Mouse (Mus musculus) ES-Bruce4 (cell line): ENCODE results near the gene Zic2. TPM values are rescaled to one million over a fixed set of nuclear protein-coding genes. Genes with fewer than 3 reads are reported as not detected.
A peak's percentile ranks its signal among the peaks of the same experiment; 100 is the strongest.
"Not testable (repeated sequence)": the region's sequence is repeated elsewhere in the genome, so short reads cannot be mapped to it uniquely, and the experiment has no call there.

Source experiments
- H3K27ac ChIP-seq: 2 replicates; pipeline ENCODE4 v1.5.1; 2012; ENCODE audit warnings: low read length, inconsistent platforms; ENCODE audit not compliant: insufficient read depth
- H3K27me3 ChIP-seq: 2 replicates; pipeline ENCODE4 v1.6.1; 2012; ENCODE audit warnings: mild to moderate bottlenecking, low read length, inconsistent platforms; ENCODE audit not compliant: control insufficient read depth, poor library complexity, insufficient read depth, severe bottlenecking
- H3K36me3 ChIP-seq: 2 replicates; pipeline ENCODE4 v1.6.1; 2012; ENCODE audit warnings: inconsistent platforms, mild to moderate bottlenecking, low read length, moderate library complexity; ENCODE audit not compliant: control insufficient read depth, poor library complexity, insufficient read depth, severe bottlenecking
- H3K4me1 ChIP-seq: one replicate; pipeline ENCODE4 v1.8.1; 2011; ENCODE audit warnings: low read length; ENCODE audit not compliant: control insufficient read depth, insufficient read depth
- H3K4me3 ChIP-seq: 2 replicates; pipeline ENCODE4 v1.5.1; 2011; ENCODE audit warnings: low read depth, mild to moderate bottlenecking, low read length
- H3K9ac ChIP-seq: 2 replicates; pipeline ENCODE4 v1.6.1; 2012; ENCODE audit warnings: low read depth, mild to moderate bottlenecking, inconsistent platforms; ENCODE audit not compliant: poor library complexity, severe bottlenecking
- H3K9me3 ChIP-seq: replicated peaks from 2 replicates; pipeline ENCODE4 v1.6.1; 2012; ENCODE audit warnings: mild to moderate bottlenecking, low read length, inconsistent platforms; ENCODE audit not compliant: control insufficient read depth, poor library complexity, insufficient read depth, severe bottlenecking
- CTCF ChIP-seq: IDR thresholded peaks from one replicate; pipeline ENCODE4 v1.8.1; 2011; ENCODE audit warnings: low read depth, low read length
- EP300 ChIP-seq: IDR thresholded peaks from 2 replicates; pipeline ENCODE4 v1.6.1; 2011; ENCODE audit warnings: low read depth, low read length; ENCODE audit not compliant: insufficient read depth
- POLR2A ChIP-seq: IDR thresholded peaks from one replicate; pipeline ENCODE4 v1.8.1; 2011; ENCODE audit warnings: low read length; ENCODE audit not compliant: insufficient read depth
- polyA plus RNA-seq: library from polyadenylated mRNA; stranded (reverse); fragments of >200 nt; gene quantifications from 2 replicates; pipeline ENCODE4 v1.2.4, GENCODE M21; 2011; ENCODE audit warnings: low read depth; ENCODE audit not compliant: missing spikeins, insufficient read depth, insufficient read length

The Zic2 gene
- polyA plus RNA-seq, 1 experiment: 25.2 TPM

DNA sequence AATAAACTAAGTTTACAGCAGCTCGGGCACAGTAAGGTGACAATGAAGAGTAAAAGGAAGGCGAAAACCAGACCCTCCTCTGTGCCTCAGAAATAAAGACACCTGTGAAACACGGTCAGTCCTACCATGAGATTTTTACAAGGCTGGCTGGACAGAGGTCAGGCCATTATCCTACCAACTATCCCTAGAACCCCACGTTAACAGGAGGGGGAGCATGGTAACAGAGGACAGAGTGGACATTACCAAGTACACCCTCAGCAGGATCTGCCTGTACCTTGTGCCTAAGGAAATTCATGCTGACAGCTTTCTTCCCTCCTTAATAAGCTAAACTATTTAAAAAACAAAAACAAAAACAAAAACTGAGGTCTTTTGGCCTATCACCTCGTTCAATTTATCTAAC, 15.0 kb upstream of the Zic2 start:
- H3K9ac ChIP-seq: no peak overlapping the region
- no peaks in the 10 kb centered on the region for H3K36me3 ChIP-seq
- TF ChIP-seq EP300: no peak
- TF ChIP-seq CTCF: no peak
- no peak for TF ChIP-seq POLR2A
- peaks cover 5% of the 10 kb centered on the region for H3K27me3 ChIP-seq
- peaks cover 2% of the 10 kb centered on the region for H3K4me1 ChIP-seq
- no peak overlapping the region for H3K4me3 ChIP-seq
- H3K27ac ChIP-seq: no peak overlapping the region
- no peaks in the 10 kb centered on the region for H3K9me3 ChIP-seq

DNA sequence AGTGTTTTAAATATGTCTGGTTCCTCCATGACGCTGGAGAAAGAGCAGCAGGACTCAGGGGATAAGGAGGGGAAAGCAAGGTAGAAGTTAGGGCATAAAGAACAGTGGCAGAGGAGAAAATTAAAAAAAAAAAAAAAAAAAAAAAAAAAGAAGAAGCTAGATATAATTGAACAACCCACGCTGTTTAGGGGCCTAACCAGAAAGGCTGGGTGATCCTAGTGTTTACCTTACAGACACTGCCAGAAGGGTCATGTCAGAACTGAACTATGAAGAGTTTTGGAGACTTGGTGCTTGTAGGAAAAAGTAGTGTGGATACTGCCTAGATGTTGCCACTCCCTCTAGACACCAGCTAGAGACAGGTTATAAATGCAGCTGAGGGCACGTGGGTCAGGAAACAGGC, 13.7 kb upstream of the Zic2 start:
- H3K27me3 ChIP-seq: peaks cover 5% of the 10 kb centered on the region
- H3K9me3 ChIP-seq: no peaks in the 10 kb centered on the region

DNA sequence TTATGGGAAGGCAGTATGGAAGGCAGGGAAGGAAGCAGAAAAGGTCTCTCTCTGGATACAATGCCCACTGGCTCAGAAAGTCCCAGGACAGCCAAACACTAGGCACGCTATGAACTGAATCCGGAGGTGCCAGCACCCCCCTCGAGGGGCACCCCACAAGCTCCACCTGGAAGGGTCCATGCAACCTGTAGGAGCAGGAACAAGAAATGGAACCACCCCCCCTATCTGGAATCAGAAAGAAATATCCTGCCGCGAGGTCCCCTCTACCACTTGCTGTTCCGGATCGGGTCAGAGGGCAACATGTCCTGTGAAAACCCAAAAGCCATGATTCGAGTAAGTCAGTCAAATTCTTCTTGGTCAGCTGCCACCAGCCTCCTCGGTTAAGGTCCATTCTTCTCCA, 13.3 kb upstream of the Zic2 start:
- peaks cover 5% of the 10 kb centered on the region for H3K27me3 ChIP-seq
- TF ChIP-seq EP300 (no peak), CTCF (no peak), POLR2A (no peak)
- no peaks in the 10 kb centered on the region for H3K36me3 ChIP-seq
- H3K9me3 ChIP-seq: no peaks in the 10 kb centered on the region
- no peak overlapping the region for H3K27ac ChIP-seq
- peak overlapping the region; percentile 4; the same call in 1 of the 2 replicates for H3K4me3 ChIP-seq
- H3K9ac ChIP-seq: no peak overlapping the region
- H3K4me1 ChIP-seq: peaks cover 2% of the 10 kb centered on the region

More for the DNA sequence above, 13.7 kb upstream of the Zic2 start:
- Histone ChIP-seq H3K9ac (no peak overlapping the region), H3K4me3 (no peak overlapping the region), H3K4me1 (peaks cover 2% of the 10 kb centered on the region), H3K27ac (no peak overlapping the region), H3K36me3 (no peaks in the 10 kb centered on the region)
- no peak for TF ChIP-seq CTCF
- no peak for TF ChIP-seq POLR2A
- TF ChIP-seq EP300: no peak

DNA sequence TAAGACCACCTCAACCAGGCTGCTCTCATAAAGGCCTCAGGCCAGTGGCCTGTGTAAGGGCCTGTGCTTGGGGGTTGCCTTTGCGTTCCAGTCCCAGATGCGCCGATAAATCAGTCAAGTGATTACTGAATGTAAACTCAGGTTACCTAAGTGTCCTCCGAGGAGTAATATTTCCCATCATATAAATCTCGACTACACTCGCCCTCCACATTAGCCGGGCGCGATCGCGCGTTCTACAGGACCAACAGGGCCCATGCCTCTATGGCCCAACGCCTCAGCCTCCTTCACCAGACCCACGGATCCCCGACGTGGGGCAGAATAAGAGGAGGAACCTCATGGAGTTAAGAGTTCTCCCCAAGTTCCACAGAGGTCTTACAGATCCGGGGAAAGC, 12.6 kb upstream of the Zic2 start:
- peak overlapping the region; percentile 85 for H3K4me3 ChIP-seq
- H3K36me3 ChIP-seq: no peaks in the 10 kb centered on the region
- H3K9me3 ChIP-seq: no peaks in the 10 kb centered on the region
- H3K9ac ChIP-seq: peak overlapping the region; percentile 95
- peaks cover 2% of the 10 kb centered on the region for H3K4me1 ChIP-seq
- H3K27ac ChIP-seq: no peak overlapping the region
- peaks cover 5% of the 10 kb centered on the region for H3K27me3 ChIP-seq
- TF ChIP-seq EP300: no peak
- no peak for TF ChIP-seq POLR2A
- no peak for TF ChIP-seq CTCF

DNA sequence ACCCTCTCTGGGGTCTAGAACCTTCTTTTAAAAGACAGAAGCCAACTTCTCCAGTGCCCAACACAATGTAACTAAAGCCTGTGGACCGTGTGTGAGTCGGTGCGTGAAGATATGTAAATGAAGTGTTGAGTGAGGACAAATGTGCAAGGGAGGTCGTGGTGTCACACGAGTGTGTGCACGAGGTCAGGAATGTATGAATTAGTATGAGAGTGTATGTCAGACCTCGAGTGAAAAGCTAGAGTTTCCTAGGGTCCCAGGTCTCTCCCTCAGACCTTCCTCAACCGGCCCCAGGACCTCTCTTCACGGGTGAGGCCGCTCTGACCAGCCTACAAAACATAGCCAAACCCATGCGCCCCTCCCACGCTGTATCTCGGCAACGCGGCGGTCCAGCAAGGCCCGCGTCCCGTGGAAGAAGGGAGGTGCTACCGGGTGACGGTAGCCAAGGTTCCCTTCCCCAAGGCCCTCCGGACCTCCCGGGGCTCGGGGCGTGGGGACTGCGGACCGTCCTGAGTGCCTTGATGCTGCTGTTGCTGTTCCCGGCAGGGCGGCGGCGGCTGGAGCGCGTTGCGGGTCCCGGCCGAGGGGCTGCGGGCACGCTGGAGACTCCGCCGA, 12.0 kb upstream of the Zic2 start:
- Histone ChIP-seq H3K27ac (no peak overlapping the region), H3K9me3 (no peaks in the 10 kb centered on the region), H3K4me1 (peaks cover 2% of the 10 kb centered on the region), H3K27me3 (peaks cover 5% of the 10 kb centered on the region), H3K4me3 (peak overlapping the region; percentile 85), H3K9ac (peak overlapping the region; percentile 95), H3K36me3 (no peaks in the 10 kb centered on the region)
- TF ChIP-seq POLR2A (no peak), EP300 (no peak), CTCF (no peak)

DNA sequence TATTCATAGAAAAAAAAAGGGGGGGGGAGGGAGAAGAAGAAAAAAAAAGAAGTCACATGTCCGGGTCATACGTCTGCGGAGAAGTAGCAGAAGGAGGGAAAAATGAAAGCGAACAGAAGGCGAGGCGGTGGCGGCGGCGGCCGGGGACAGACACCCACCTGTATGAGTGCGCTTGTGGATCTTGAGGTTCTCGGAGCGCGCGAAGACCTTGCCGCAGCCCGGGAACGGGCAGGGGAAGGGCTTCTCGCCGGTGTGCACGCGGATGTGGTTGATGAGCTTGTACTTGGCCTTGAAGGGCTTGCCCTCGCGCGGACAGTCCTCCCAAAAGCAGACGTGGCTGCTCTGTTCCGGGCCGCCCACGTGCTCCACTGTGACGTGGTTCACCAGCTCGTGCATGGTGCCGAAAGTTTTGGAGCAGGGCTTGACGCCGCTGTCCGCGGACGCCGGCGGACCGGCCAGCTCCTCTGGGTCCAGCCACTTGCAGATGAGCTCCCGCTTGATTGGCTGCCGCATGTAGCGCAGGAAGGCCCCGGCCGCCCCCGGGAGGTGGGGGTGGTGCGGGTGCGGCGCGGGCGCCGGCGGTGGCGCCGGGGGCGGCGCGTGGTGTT, 11.4 kb upstream of the Zic2 start:
- not testable (repeated sequence) for H3K36me3 ChIP-seq, H3K9me3 ChIP-seq, H3K27me3 ChIP-seq, H3K27ac ChIP-seq, H3K4me1 ChIP-seq
- peak overlapping the region; percentile 95 for H3K9ac ChIP-seq
- peak overlapping the region; percentile 85 for H3K4me3 ChIP-seq
